Mouse (Mus musculus) leukemia stem cell, adult 10-12 weeks (primary cell): ENCODE results near the gene Tspo. TPM values are rescaled to one million over a fixed set of nuclear protein-coding genes. Genes with fewer than 3 reads are reported as not detected.

ENCODE experiments used
- polyA plus RNA-seq: library from polyadenylated mRNA; stranded (reverse); fragments of >175 nt; gene quantifications from 2 replicates; pipeline ENCODE4 v1.2.3, GENCODE M21; 2012; ENCODE audit warnings: low replicate concordance

Tspo gene
- polyA plus RNA-seq = 183 and 196 TPM in 2 replicates

GRCm38 (mm10) chr15:83563327-83563856 is at the start of gene Tspo, which contains the start of gene Mcat:
Tspo (plus strand) TSS chr15:83563592.
Mcat (minus strand) TSS chr15:83563787.

DNA sequence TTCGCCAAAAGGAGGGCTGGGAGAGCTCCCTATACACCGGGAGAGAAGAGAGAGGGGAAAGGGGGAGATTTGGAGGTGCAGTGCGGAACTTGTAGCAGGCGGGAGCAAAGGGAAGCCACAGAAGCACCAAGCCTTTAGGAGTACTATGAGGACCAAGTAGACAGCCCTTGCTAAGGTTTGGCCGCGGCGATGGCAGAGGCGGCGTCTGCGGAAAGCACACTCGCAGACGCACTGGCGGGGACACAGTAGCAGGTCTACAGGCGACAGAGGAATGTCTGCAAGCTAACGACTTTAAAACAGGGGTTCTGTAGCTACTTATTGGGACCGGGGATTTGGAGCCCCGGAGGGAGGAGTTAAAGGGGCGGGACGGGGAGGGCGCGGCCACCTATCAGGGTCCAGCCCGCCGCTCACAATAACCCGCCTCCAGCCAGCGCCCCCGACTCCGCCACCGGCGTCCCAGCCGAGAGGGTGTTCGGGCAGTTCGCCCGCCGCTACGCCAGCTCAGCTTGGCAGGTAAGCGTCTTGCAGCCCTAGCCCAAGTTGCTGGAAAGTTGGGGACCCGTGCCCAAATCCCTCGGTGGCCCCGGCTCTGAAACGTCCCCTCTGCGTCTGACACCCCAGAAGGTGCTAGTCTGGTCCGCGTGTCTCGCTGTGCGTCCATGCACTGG is 36.8 kb upstream of the Tspo start, which contains the start of gene Bik:
TSS of gene Bik (plus strand) at position 439 of the 668 bp plus-strand sequence.

DNA sequence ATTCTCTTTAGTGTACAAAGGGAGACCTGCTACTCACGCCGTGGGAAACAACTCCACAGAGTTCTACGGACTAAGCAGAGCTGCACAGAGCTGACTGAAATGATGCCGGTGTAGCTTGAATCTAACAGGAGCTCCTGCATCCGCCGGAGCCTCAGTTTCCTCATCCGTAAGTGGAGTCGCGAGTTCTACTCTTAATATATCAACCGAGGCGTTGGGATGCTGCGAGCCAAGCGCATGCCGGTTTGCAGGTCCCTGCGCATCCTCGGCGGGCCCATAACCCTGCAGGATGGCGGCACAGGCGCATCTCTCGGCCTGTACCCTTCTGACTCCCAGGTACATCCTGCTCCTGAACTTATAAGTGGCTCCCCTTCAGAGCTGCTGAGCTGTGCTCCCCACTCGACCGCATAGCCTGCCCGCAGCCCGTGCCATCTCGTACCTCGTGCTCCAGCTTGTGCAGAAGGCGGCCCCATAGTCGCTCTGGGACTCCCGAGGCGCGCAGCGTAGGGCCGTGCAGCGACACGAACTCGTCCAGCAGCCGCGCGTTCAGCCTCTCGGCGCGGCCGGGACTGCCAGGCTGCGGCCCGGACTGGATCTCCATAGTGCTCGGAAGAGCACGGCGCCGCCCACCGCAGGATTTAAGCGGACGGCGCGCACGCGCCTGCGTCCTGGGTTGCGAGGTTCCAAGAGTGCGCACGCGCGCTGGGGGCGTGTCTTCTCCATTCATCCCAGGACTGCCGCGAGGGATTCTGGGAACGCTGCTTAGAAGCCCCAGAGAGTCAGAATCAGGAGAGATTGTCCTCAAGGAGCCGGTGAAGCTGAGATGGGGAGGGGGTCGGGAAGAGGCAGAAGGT is 31.3 kb downstream of the Tspo start, which contains the start of gene Ttll12:
TSS of gene Ttll12 (minus strand) at position 645 of the 851 bp plus-strand sequence.

Other genes with a start within 250 kb of the Tspo start
- gene Arfgap3, start 213.3 kb upstream of the Tspo start, polyA plus RNA-seq = 4.6 and 8.6 TPM in 2 replicates
- 57.8 and 189 TPM in 2 replicates for gene Pacsin2, start 99.0 kb upstream of the Tspo start, polyA plus RNA-seq
- gene Ttll1, start 52.7 kb upstream of the Tspo start, polyA plus RNA-seq = 1.6 and 1.7 TPM in 2 replicates
- 4.1 and 4.5 TPM in 2 replicates for gene Bik, start 36.7 kb upstream of the Tspo start, polyA plus RNA-seq
- gene Mcat, start 195 bp downstream of the Tspo start, polyA plus RNA-seq = 38.7 and 49.2 TPM in 2 replicates
- gene Ttll12, start 31.6 kb downstream of the Tspo start, polyA plus RNA-seq = 116 and 422 TPM in 2 replicates
- 0.09 and 0.57 TPM in 2 replicates for gene Scube1, start 161.4 kb downstream of the Tspo start, polyA plus RNA-seq
- gene Mpped1, start 215.9 kb downstream of the Tspo start, polyA plus RNA-seq = not detected in 2 replicates